Mouse (Mus musculus) limb, embryonic 11.5 days (tissue): Measurements from ENCODE around the gene Ksr1. TPM values are rescaled to one million over a fixed set of nuclear protein-coding genes. Genes with fewer than 3 reads are reported as not detected.

Experiments used
- ATAC-seq: fragments of 200-750 bp; cut with Nextera tagmentation; 2 replicates; pipeline ENCODE4 v1.8.0; 2017; ENCODE audit warnings: low read depth; ENCODE audit not compliant: insufficient number of reproducible peaks, low FRiP score, low TSS enrichment
- DNase-seq: peaks from one replicate; pipeline ENCODE4 v3.0.0-alpha.2; 2015; ENCODE audit warnings: low spot score
- H3K27ac ChIP-seq: fragments of 300-500 bp; sonication (generic); replicated peaks from 2 replicates; pipeline ENCODE4 v1.5.1; 2014; ENCODE audit warnings: low read depth, mild to moderate bottlenecking, low read length
- H3K27me3 ChIP-seq: fragments of 300-500 bp; sonication (generic); 2 replicates; pipeline ENCODE4 v1.6.1; 2014; ENCODE audit warnings: mild to moderate bottlenecking, low read length, mixed read lengths; ENCODE audit not compliant: control insufficient read depth, insufficient read depth
- H3K36me3 ChIP-seq: fragments of 300-500 bp; sonication (generic); 2 replicates; pipeline ENCODE4 v1.6.1; 2014; ENCODE audit warnings: mild to moderate bottlenecking, low read length, moderate library complexity, mixed read lengths; ENCODE audit not compliant: control insufficient read depth, insufficient read depth
- H3K4me1 ChIP-seq: fragments of 300-500 bp; sonication (generic); 2 replicates; pipeline ENCODE4 v1.6.1; 2014; ENCODE audit warnings: low read length, mixed read lengths; ENCODE audit not compliant: control insufficient read depth, insufficient read depth
- H3K4me2 ChIP-seq: fragments of 300-500 bp; sonication (generic); 2 replicates; pipeline ENCODE4 v1.6.1; 2014; ENCODE audit warnings: low read depth, mild to moderate bottlenecking, moderate library complexity; ENCODE audit not compliant: severe bottlenecking
- H3K4me3 ChIP-seq: fragments of 300-500 bp; sonication (generic); 2 replicates; pipeline ENCODE4 v1.5.1; 2014; ENCODE audit warnings: low read depth, low read length
- H3K9ac ChIP-seq: fragments of 300-500 bp; sonication (generic); 2 replicates; pipeline ENCODE4 v1.6.1; 2014; ENCODE audit warnings: mild to moderate bottlenecking, low read length
- H3K9me3 ChIP-seq: fragments of 300-500 bp; sonication (generic); 2 replicates; pipeline ENCODE4 v1.6.1; 2016; ENCODE audit warnings: low read length; ENCODE audit not compliant: control insufficient read depth
- WGBS: fragments of 180-500 bp; shearing (Covaris S2); extraction: QIAGEN DNeasy Blood & Tissue Kit; methylation state at CpG from one replicate; pipeline ENCODE4 v1.1.7; 2014; 5-methylcytosine and 5-hydroxymethylcytosine counted together
- polyA plus RNA-seq: library from polyadenylated mRNA; unstranded; fragments of >200 nt; fragmentation: Nextera tagmentation; extraction: Ambion mirVana; gene quantifications from 2 replicates; pipeline ENCODE4 v1.2.1, GENCODE M21; 2014

The Ksr1 gene
- polyA plus RNA-seq, 1 experiment from 2014 or later: 2.2 TPM

DNA sequence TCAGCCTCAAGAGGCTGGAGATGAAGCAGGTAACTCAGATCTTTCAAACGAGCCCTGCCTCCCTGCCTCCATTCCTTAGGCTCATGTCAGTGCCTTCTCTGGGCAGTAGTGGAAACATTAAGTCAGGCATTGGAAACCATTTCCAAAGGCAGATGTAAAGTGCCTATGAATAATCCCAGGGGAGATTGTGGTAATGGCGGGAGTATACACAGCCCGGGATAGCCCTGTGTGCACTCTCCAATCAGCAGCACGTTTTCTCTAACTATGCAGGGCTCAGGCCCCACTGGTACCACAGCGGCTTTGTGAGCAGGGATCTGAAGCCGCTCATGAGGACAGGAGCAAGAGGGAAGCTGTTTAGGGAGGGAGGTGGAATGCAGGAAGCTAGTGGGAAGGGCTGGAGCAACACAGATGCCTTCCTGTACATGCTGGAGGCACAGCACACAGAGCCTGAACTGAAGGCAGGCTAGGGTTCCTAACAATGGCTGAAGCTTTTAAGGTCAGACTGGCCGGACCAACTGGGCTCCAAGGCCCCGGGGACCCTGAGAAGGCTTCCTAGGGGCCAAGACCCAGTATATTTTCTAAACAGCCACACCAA, 99.5 kb downstream of the Ksr1 start:
- ATAC-seq (no peak), DNase-seq (no peak)
- Histone ChIP-seq H3K4me2 (no peak overlapping the region), H3K36me3 (peaks cover 2% of the 10 kb centered on the region; the same call in 1 of the 2 replicates), H3K9ac (no peak overlapping the region), H3K9me3 (0 out of 2 replicates have a peak, but pooled peaks cover 3% of the 10 kb centered on the region), H3K4me1 (peaks cover 11% of the 10 kb centered on the region), H3K27ac (no peak overlapping the region; the same call in 1 of the 2 replicates), H3K4me3 (no peak overlapping the region), H3K27me3 (no peaks in the 10 kb centered on the region)
- 70% methylated on average over 8 of the region's 8 CpGs for WGBS

DNA sequence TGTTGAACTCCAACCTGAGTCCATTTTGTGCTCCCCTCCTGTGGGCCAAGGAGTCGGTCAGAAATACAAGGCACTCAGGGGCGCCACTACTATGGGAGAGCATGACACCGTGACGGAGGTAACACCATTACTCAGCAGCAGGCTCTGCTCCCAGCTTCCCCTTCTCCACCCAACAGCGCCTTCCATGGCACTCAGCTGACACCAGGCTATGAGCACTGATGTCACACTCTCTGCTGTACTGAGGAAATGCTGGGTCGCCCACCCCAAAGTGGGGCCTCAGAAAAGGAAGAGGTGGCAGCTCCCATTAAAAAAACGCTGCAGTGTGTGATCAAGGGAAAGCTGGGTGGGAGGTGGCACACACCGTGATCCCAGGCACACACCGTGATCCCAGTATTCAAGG, 101.0 kb downstream of the Ksr1 start:
- ATAC-seq (no peak), DNase-seq (no peak)
- H3K4me3 ChIP-seq: no peak overlapping the region
- WGBS: 88% methylated on average over 9 of the region's 9 CpGs
- peaks cover 11% of the 10 kb centered on the region for H3K4me1 ChIP-seq
- H3K4me2 ChIP-seq: no peak overlapping the region
- 0 out of 2 replicates have a peak, but pooled peaks cover 3% of the 10 kb centered on the region for H3K9me3 ChIP-seq
- H3K36me3 ChIP-seq: peaks cover 2% of the 10 kb centered on the region; the same call in 1 of the 2 replicates
- no peak overlapping the region for H3K27ac ChIP-seq
- no peaks in the 10 kb centered on the region for H3K27me3 ChIP-seq
- H3K9ac ChIP-seq: no peak overlapping the region

GRCm38 (mm10) chr11:79044798-79045197, 101.4 kb downstream of the Ksr1 start:
- ATAC-seq: no peak
- H3K4me2 ChIP-seq: no peak overlapping the region
- no peak for DNase-seq
- H3K4me1 ChIP-seq: peaks cover 11% of the 10 kb centered on the region
- no peaks in the 10 kb centered on the region for H3K27me3 ChIP-seq
- peaks cover 2% of the 10 kb centered on the region; the same call in 1 of the 2 replicates for H3K36me3 ChIP-seq
- H3K9me3 ChIP-seq: 0 out of 2 replicates have a peak, but pooled peaks cover 3% of the 10 kb centered on the region
- 95% methylated on average over 25 of the region's 25 CpGs for WGBS
- H3K27ac ChIP-seq: no peak overlapping the region
- H3K4me3 ChIP-seq: no peak overlapping the region
- H3K9ac ChIP-seq: no peak overlapping the region

- ATAC-seq (no peak), DNase-seq (no peak)
- H3K27ac ChIP-seq: no peak overlapping the region
- H3K36me3 ChIP-seq: peaks cover 2% of the 10 kb centered on the region; the same call in 1 of the 2 replicates
- H3K4me2 ChIP-seq: no peak overlapping the region
- peaks cover 6% of the 10 kb centered on the region for H3K4me1 ChIP-seq
- no peaks in the 10 kb centered on the region for H3K9me3 ChIP-seq
- H3K9ac ChIP-seq: no peak overlapping the region
- WGBS: 84% methylated on average over 14 of the region's 14 CpGs
- no peaks in the 10 kb centered on the region for H3K27me3 ChIP-seq
- no peak overlapping the region for H3K4me3 ChIP-seq
Measured at GRCm38 (mm10) chr11:79041908-79042430, 104.2 kb downstream of the Ksr1 start.

DNA sequence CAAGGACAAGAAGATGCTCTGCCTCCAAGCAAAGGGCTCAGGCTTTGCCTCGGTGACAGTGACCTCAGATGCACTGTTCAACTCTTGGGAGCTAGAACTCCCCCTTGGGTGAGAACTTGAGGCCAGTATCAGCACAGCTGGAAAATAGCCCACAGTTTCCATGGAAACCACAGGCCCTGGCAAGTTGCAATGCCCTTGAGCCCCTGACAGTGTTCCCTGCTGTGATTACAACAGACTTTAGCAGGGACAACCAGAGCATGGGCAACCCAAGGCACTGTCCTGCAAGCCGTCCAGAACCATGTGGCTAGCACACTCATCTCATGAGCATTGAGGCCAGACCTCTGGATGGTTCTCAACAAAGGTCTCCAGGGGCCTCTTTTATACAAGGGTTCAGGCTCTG, 106.7 kb downstream of the Ksr1 start:
- peaks cover 1% of the 10 kb centered on the region; the same call in 1 of the 2 replicates for H3K36me3 ChIP-seq
- no peaks in the 10 kb centered on the region for H3K27me3 ChIP-seq
- H3K9ac ChIP-seq: no peak overlapping the region
- no peak overlapping the region for H3K27ac ChIP-seq
- H3K4me3 ChIP-seq: no peak overlapping the region
- DNase-seq: no peak
- H3K9me3 ChIP-seq: no peaks in the 10 kb centered on the region
- H3K4me1 ChIP-seq: no peaks in the 10 kb centered on the region
- no peak for ATAC-seq
- WGBS: 56% methylated on average over 2 of the region's 2 CpGs
- H3K4me2 ChIP-seq: no peak overlapping the region

- Histone ChIP-seq H3K4me3 (no peak overlapping the region), H3K4me1 (no peaks in the 10 kb centered on the region), H3K4me2 (no peak overlapping the region), H3K9ac (no peak overlapping the region), H3K9me3 (no peaks in the 10 kb centered on the region), H3K36me3 (no peaks in the 10 kb centered on the region), H3K27me3 (no peaks in the 10 kb centered on the region), H3K27ac (no peak overlapping the region)
- WGBS: 89% methylated on average over 12 of the region's 12 CpGs
- ATAC-seq: no peak
- DNase-seq: no peak
Measured at GRCm38 (mm10) chr11:79037555-79037954, 108.7 kb downstream of the Ksr1 start.

- WGBS: 89% methylated on average over 13 of the region's 13 CpGs
- Histone ChIP-seq H3K4me1 (no peaks in the 10 kb centered on the region), H3K9me3 (no peaks in the 10 kb centered on the region), H3K27me3 (no peaks in the 10 kb centered on the region), H3K4me3 (no peak overlapping the region), H3K4me2 (no peak overlapping the region), H3K27ac (no peak overlapping the region), H3K36me3 (no peaks in the 10 kb centered on the region), H3K9ac (no peak overlapping the region)
- DNase-seq: no peak
- no peak for ATAC-seq
Measured at GRCm38 (mm10) chr11:79036324-79036723, 109.9 kb downstream of the Ksr1 start.

- DNase-seq (no peak), ATAC-seq (no peak)
- WGBS: 88% methylated on average over 11 of the region's 11 CpGs
- H3K27ac ChIP-seq: no peak overlapping the region
- no peaks in the 10 kb centered on the region for H3K36me3 ChIP-seq
- H3K9ac ChIP-seq: no peak overlapping the region
- no peak overlapping the region for H3K4me3 ChIP-seq
- H3K4me2 ChIP-seq: no peak overlapping the region
- H3K4me1 ChIP-seq: no peaks in the 10 kb centered on the region
- H3K9me3 ChIP-seq: no peaks in the 10 kb centered on the region
- no peaks in the 10 kb centered on the region for H3K27me3 ChIP-seq
Measured at GRCm38 (mm10) chr11:79033636-79034035, 112.6 kb downstream of the Ksr1 start.
